Mouse (Mus musculus): Measurements from ENCODE around the gene Arhgap31. TPM values are rescaled to one million over a fixed set of nuclear protein-coding genes. Genes with fewer than 3 reads are reported as not detected.

Gene Arhgap31
- polyA plus RNA-seq, 1 experiment from 2014 or later = 4.5 TPM

- peak; percentile 77; the same call in 1 of the 2 replicates for ATAC-seq
- WGBS = under 1% methylated on average over 25 of the region's 25 CpGs
- H3K4me3 ChIP-seq (replicated peaks; ENCODE audit: low read length) = peak overlapping the region; percentile 93
- H3K9ac ChIP-seq (replicated peaks; ENCODE audit: low read depth, low read length) = peak overlapping the region; percentile 93
- no peaks in the 10 kb centered on the region for H3K9me3 ChIP-seq (ENCODE audit: control insufficient read depth, low read length)
- peak overlapping the region; percentile 79 for H3K4me2 ChIP-seq (ENCODE audit: low read length)
- peaks cover 5% of the 10 kb centered on the region; the same call in 1 of the 2 replicates for H3K36me3 ChIP-seq (ENCODE audit: control insufficient read depth, insufficient read depth)
- H3K4me1 ChIP-seq (replicated peaks; ENCODE audit: control insufficient read depth, insufficient read depth, low read length) = peaks cover 12% of the 10 kb centered on the region
- H3K27ac ChIP-seq (ENCODE audit: low read length) = peak overlapping the region; percentile 59
- peaks cover 12% of the 10 kb centered on the region for H3K27me3 ChIP-seq (replicated peaks; ENCODE audit: control insufficient read depth, insufficient read depth, low read length)
Observed at GRCm38 (mm10) chr16:38562968-38563327, 150.1 kb downstream of the Arhgap31 start.

GRCm38 (mm10) chr16:38562131-38562967 lies 150.7 kb downstream of the Arhgap31 start:
- peak overlapping the region; percentile 93 for H3K4me3 ChIP-seq (replicated peaks; ENCODE audit: low read length)
- H3K27me3 ChIP-seq (replicated peaks; ENCODE audit: control insufficient read depth, insufficient read depth, low read length) = peaks cover 12% of the 10 kb centered on the region
- H3K27ac ChIP-seq (ENCODE audit: low read length) = peak overlapping the region; percentile 59
- H3K36me3 ChIP-seq (ENCODE audit: control insufficient read depth, insufficient read depth) = peaks cover 5% of the 10 kb centered on the region; the same call in 1 of the 2 replicates
- 7% methylated on average over 37 of the region's 37 CpGs for WGBS
- ATAC-seq = peak; percentile 98
- peaks cover 12% of the 10 kb centered on the region for H3K4me1 ChIP-seq (replicated peaks; ENCODE audit: control insufficient read depth, insufficient read depth, low read length)
- H3K4me2 ChIP-seq (ENCODE audit: low read length) = peak overlapping the region; percentile 79
- H3K9me3 ChIP-seq (ENCODE audit: control insufficient read depth, low read length) = no peaks in the 10 kb centered on the region
- H3K9ac ChIP-seq (replicated peaks; ENCODE audit: low read depth, low read length) = peak overlapping the region; percentile 93

GRCm38 (mm10) chr16:38558221-38558748 lies 154.8 kb downstream of the Arhgap31 start, which contains the start of gene Tmem39a:
Gene Tmem39a (plus strand): TSS chr16:38558698.
- Histone ChIP-seq H3K4me1 (replicated peaks; ENCODE audit: control insufficient read depth, insufficient read depth, low read length) (peaks cover under 1% of the 10 kb centered on the region), H3K36me3 (ENCODE audit: control insufficient read depth, insufficient read depth) (no peaks in the 10 kb centered on the region), H3K27ac (ENCODE audit: low read length) (no peak within 1 kb of the TSS), H3K9ac (replicated peaks; ENCODE audit: low read depth, low read length) (no peak within 1 kb of the TSS), H3K9me3 (ENCODE audit: control insufficient read depth, low read length) (no peaks in the 10 kb centered on the region), H3K4me2 (ENCODE audit: low read length) (no peak within 1 kb of the TSS), H3K4me3 (replicated peaks; ENCODE audit: low read length) (no peak within 1 kb of the TSS), H3K27me3 (replicated peaks; ENCODE audit: control insufficient read depth, insufficient read depth, low read length) (peaks cover 26% of the 10 kb centered on the region)
- no peak for ATAC-seq
- WGBS = 85% methylated on average over 3 of the region's 3 CpGs

- 90% methylated on average over 3 of the region's 3 CpGs for WGBS
- Histone ChIP-seq H3K4me3 (replicated peaks; ENCODE audit: low read length) (no peak overlapping the region), H3K27ac (ENCODE audit: low read length) (no peak overlapping the region), H3K4me1 (replicated peaks; ENCODE audit: control insufficient read depth, insufficient read depth, low read length) (no peaks in the 10 kb centered on the region), H3K27me3 (replicated peaks; ENCODE audit: control insufficient read depth, insufficient read depth, low read length) (peaks cover 26% of the 10 kb centered on the region), H3K9ac (replicated peaks; ENCODE audit: low read depth, low read length) (no peak overlapping the region), H3K36me3 (ENCODE audit: control insufficient read depth, insufficient read depth) (no peaks in the 10 kb centered on the region), H3K4me2 (ENCODE audit: low read length) (no peak overlapping the region), H3K9me3 (ENCODE audit: control insufficient read depth, low read length) (no peaks in the 10 kb centered on the region)
- no peak for ATAC-seq
Observed at GRCm38 (mm10) chr16:38555988-38556387, 157.1 kb downstream of the Arhgap31 start.

- Histone ChIP-seq H3K4me3 (replicated peaks; ENCODE audit: low read length) (peak within 1 kb of the TSS; percentile 92), H3K27me3 (replicated peaks; ENCODE audit: control insufficient read depth, insufficient read depth, low read length) (peaks cover 4% of the 10 kb centered on the region), H3K9me3 (ENCODE audit: control insufficient read depth, low read length) (no peaks in the 10 kb centered on the region), H3K27ac (ENCODE audit: low read length) (peak within 1 kb of the TSS; percentile 20; the same call in 1 of the 2 replicates), H3K36me3 (ENCODE audit: control insufficient read depth, insufficient read depth) (0 out of 2 replicates have a peak, but pooled peaks cover 2% of the 10 kb centered on the region), H3K4me1 (replicated peaks; ENCODE audit: control insufficient read depth, insufficient read depth, low read length) (peaks cover 16% of the 10 kb centered on the region), H3K9ac (replicated peaks; ENCODE audit: low read depth, low read length) (peak within 1 kb of the TSS; percentile 94), H3K4me2 (ENCODE audit: low read length) (peak within 1 kb of the TSS; percentile 79)
- 2% methylated on average over 54 of the region's 54 CpGs for WGBS
- peak; percentile 98 for ATAC-seq
Observed at GRCm38 (mm10) chr16:38549479-38550396, 163.3 kb downstream of the Arhgap31 start, which contains the start of gene Poglut1. Gene Poglut1 (minus strand): TSS chr16:38550258.

Other genes starting within 250 kb of the Arhgap31 start
- 34.2 and 36.6 TPM in 2 replicates for gene Timmdc1, start 190.6 kb downstream of the Arhgap31 start, polyA plus RNA-seq (2015; fragmentation: Nextera tagmentation; extraction: Ambion mirVana)
- 66.0 and 70.5 TPM in 2 replicates for gene Poglut1, start 163.0 kb downstream of the Arhgap31 start, polyA plus RNA-seq (2015; fragmentation: Nextera tagmentation; extraction: Ambion mirVana)
- gene Tmem39a, start 154.6 kb downstream of the Arhgap31 start, polyA plus RNA-seq (2015; fragmentation: Nextera tagmentation; extraction: Ambion mirVana) = 37.3 and 46.2 TPM in 2 replicates
- gene B4galt4, start 29.0 kb upstream of the Arhgap31 start, polyA plus RNA-seq (2015; fragmentation: Nextera tagmentation; extraction: Ambion mirVana) = 25.8 and 32.2 TPM in 2 replicates
- 0.18 and 0.34 TPM in 2 replicates for gene Upk1b, start 87.1 kb upstream of the Arhgap31 start, polyA plus RNA-seq (2015; fragmentation: Nextera tagmentation; extraction: Ambion mirVana)
- not detected in 2 replicates for gene 4930435E12Rik, start 115.5 kb upstream of the Arhgap31 start, polyA plus RNA-seq (2015; fragmentation: Nextera tagmentation; extraction: Ambion mirVana)
- 2.8 and 3.2 TPM in 2 replicates for gene Igsf11, start 179.4 kb upstream of the Arhgap31 start, polyA plus RNA-seq (2015; fragmentation: Nextera tagmentation; extraction: Ambion mirVana)

Data from forebrain, embryonic 16.5 days (tissue).